Mouse (Mus musculus) liver (tissue): ENCODE data around the gene Pdlim3.

Experiments
- DNase-seq: peaks from one replicate; pipeline ENCODE4 v3.0.0-alpha.2; 2020; ENCODE audit warnings: mixed read lengths

The Pdlim3 gene

GRCm38 (mm10) chr8:45905591-45906250 lies 20.5 kb downstream of the Pdlim3 start:
- DNase-seq = no peak

- DNase-seq = no peak
Observed at GRCm38 (mm10) chr8:45906251-45906619, 21.0 kb downstream of the Pdlim3 start.

- no peak for DNase-seq
Observed at GRCm38 (mm10) chr8:45913707-45914106, 28.4 kb downstream of the Pdlim3 start.

- no peak for DNase-seq
Observed at GRCm38 (mm10) chr8:45916496-45916895, 31.2 kb downstream of the Pdlim3 start.

GRCm38 (mm10) chr8:45917040-45917679 lies 31.9 kb downstream of the Pdlim3 start:
- DNase-seq = no peak

GRCm38 (mm10) chr8:45918891-45919290 lies 33.6 kb downstream of the Pdlim3 start:
- no peak for DNase-seq

GRCm38 (mm10) chr8:45920392-45920791 lies 35.1 kb downstream of the Pdlim3 start:
- no peak for DNase-seq

- DNase-seq = no peak
Observed at GRCm38 (mm10) chr8:45922116-45922515, 36.9 kb downstream of the Pdlim3 start.

GRCm38 (mm10) chr8:45934582-45935014 lies 49.3 kb downstream of the Pdlim3 start, which contains the start of gene Ccdc110:
Ccdc110 (plus strand) TSS chr8:45934619.
- peak; percentile 91 for DNase-seq

- no peak for DNase-seq
Observed at GRCm38 (mm10) chr8:45936986-45937385, 51.7 kb downstream of the Pdlim3 start.

- DNase-seq = no peak
Observed at GRCm38 (mm10) chr8:45946283-45946682, 61.0 kb downstream of the Pdlim3 start.

GRCm38 (mm10) chr8:45950622-45951021 lies 65.4 kb downstream of the Pdlim3 start:
- DNase-seq = no peak
